Mouse (Mus musculus) adrenal gland, adult 18-20 months (tissue): ENCODE results near the gene Sptb. TPM values are rescaled to one million over a fixed set of nuclear protein-coding genes. Genes with fewer than 3 reads are reported as not detected.
A peak's percentile ranks its signal among the peaks of the same experiment; 100 is the strongest.

Experiments
- DNase-seq, 2 experiments: peaks; one replicate each; pipeline ENCODE4 v3.0.0; 2021 to 2022; ENCODE audit warnings: low spot score in 2 of 2
- total RNA-seq, 2 experiments: library from RNA; stranded (reverse); gene quantifications; 1 replicate in 1 of 2; 2 replicates in 1 of 2; pipeline ENCODE4 v1.2.3; 2021

The Sptb gene
- total RNA-seq, 2 experiments from 2014 or later, result 9.8 to 51.4 TPM

GRCm38 (mm10) chr12:76608997-76609565, 101.3 kb downstream of the Sptb start:
- DNase-seq, result no peak

- no peak for DNase-seq
Measured at GRCm38 (mm10) chr12:76608241-76608640, 102.1 kb downstream of the Sptb start.

- DNase-seq, result no peak
Measured at GRCm38 (mm10) chr12:76605837-76606236, 104.5 kb downstream of the Sptb start.

DNA sequence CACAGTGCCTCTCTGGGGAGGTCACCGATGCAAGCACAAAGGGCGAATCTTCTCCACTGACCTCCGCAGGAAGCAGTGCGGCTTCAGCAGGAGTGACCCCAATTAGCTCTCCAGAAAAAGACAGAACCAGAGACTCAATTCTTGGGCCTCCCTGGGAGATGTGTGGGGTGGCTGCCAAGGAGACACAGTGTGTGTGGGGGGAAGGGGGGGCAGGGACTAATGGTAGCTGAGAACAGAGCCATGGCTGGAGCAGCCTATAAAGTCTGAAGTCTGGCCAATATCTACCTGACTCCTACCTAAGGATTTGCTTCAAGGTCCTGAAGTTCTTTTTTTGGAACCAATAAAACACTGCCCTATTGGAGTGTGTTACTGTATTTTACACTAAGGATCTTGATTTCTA, 105.8 kb downstream of the Sptb start:
- no peak for DNase-seq

DNA sequence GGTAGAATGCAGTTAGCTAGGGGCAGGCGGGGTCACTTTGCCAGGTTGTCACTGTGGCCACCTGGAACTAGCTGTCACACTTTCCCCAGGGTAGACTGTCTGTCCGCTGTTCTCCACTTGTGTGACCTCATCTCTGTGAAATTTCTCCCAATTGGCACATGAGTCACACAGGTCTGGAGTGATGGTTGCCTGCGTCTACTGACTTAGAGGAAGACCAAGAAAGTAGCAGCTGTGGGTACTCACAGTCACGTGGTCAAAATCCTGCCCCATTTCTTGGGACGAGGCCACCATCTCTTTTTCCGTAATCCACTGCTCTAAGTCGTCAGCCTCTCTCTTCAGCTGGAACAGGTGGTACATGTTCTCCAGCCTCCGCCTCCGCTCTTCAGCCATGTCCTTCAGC, 106.6 kb downstream of the Sptb start:
- no peak for DNase-seq

GRCm38 (mm10) chr12:76598196-76598928, 112.0 kb downstream of the Sptb start:
- no peak for DNase-seq

DNA sequence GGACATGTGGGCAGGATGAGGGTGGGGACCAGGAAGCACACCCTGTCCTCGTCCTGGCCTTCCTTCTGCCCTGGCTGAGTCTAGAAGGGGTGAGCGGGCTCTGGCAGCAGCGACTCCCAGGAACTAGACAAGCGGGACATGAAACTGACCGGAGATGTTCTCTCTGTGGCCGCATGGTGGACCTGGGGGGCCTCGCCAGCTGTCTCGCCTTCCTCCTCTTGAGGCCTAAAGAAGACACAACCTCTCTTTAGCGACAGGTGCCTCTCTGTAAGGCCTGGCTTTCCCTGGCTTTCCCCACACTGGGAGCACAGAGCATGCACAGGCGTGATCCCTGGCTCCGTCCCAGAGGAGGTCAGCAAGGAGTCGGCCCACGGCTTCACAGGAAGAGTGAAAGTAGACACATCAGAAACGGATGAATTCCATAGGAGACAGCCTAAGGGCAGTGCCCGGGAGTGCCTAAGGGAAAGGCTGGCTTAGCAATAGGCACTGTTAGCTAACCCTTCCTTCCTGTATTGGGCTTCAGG, 112.7 kb downstream of the Sptb start:
- DNase-seq, result no peak

DNA sequence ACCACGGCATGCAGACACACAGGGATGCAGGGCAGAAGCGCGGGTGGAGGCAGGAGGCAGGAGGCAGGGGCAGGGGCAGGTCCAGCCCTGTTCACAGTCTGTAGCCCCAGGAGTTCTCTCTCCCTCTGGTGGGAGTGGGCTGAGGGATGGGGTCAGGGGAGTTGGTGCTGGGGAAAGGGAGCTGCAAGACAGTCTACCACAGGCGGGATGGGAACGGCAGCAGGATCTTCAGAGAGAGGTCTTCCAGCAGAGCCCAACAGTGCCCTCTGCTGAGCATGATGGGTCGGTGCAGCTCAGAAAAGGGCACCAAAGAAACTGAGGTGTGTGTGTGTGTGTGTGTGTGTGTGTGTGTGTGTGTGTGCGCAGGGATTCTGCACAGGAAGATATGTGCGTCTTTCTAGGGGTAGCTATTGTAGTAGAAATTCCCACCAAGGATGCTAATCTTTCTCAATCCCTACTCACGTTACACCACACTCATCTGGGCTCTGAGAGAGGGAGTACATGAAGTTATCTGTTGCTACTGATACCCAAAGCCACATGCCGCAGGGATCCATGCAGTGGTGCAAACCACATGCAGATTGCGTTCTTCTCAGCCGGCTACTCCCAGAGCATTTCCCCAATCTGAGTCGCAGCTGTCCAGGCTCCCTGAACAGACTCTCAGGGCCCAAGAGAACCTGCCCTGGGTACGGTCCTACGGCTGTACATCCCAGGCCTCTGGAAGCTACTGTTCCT, 113.9 kb downstream of the Sptb start:
- DNase-seq, result peak; percentile 65 to 69

DNA sequence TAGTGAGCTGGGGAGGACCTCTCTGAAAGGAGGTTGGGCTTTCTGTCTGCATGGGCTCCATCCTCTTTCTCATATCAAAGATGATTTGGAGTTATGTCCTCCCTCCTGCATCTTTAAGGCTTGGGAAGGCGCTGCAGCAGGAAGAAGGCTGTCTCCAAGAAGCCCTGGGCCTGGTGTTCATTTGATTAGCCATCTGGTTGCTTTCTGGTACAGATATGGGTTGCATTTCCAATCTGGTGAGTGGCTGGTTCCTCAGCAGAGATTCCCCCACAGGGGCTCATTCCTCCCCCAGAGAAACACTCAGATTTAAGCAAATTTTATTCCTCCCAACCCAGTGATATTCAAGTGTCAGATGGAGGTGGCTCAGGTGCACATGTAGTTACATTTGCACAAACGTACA, 114.5 kb downstream of the Sptb start:
- DNase-seq, result no peak

- DNase-seq, result no peak
Measured at GRCm38 (mm10) chr12:76594556-76594955, 115.8 kb downstream of the Sptb start.

DNA sequence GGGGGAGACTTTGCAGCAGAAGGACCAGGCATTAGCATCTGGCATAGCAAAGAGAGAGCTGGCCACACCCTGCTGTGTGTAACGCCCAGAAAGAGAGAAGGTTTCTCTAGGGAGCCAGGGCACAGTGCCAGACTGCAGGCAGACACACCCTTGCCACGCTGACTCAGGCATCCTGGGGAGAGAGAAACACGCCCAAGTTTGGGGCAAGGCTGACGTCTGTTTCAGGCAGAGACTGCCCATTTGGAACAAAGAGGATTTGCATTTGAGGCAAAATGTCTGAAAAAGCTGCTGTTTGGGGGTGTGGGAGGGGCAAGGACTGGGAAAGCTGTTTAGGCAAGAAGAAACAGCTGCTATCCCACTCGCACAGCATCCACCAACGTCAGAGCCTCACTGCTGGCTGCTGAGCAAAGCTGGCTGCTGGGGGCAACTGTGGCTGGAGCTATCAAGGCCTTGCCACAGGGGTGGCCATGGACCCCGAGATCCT, 116.5 kb downstream of the Sptb start:
- DNase-seq, result peak; percentile 65 to 73

DNA sequence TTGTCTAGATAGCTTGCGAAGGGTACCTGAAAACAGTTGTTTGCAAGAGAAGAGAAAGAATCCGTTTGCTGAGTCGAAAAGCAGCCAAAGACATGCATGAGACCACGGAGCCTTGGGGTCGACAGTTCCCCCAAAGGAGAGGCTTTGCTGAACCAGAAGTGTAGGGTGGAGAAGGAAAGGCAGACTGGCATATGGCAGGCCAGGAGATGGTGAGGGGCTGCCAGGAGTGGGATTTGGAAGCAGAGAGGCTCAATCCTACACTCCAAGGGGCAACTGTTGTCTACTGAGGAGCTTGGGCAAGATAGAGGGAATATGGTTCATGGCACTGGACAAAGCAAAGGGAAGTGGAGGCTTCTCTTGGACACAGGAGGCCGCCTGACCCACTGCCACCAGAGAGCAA, 117.1 kb downstream of the Sptb start:
- DNase-seq, result no peak

GRCm38 (mm10) chr12:76592213-76592612, 118.1 kb downstream of the Sptb start:
- peak; percentile 48 to 50 for DNase-seq

DNA sequence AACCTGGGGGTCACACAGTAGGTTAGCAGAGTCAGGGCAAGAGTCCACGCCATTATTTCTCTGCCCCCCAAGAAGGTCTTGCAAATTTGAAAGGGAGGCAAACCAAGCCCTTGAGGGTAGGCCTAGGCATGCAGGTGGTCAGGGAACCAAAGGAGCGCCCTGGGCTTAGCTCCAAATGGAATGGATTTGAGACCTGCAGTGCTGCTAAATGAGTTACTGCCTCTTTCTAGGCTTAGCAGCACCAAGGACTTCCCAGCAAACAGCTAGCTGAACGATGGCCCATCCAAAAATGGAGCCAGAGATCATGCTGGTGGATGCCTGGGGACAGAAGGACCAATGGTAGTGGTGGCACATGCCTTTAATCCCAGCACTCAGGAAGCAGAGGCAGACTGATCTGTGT, 119.3 kb downstream of the Sptb start:
- DNase-seq, result no peak

GRCm38 (mm10) chr12:76589531-76589930, 120.8 kb downstream of the Sptb start:
- no peak for DNase-seq

- no peak for DNase-seq
Measured at GRCm38 (mm10) chr12:76587357-76587756, 123.0 kb downstream of the Sptb start.

- no peak for DNase-seq
Measured at GRCm38 (mm10) chr12:76585028-76585427, 125.3 kb downstream of the Sptb start.

DNA sequence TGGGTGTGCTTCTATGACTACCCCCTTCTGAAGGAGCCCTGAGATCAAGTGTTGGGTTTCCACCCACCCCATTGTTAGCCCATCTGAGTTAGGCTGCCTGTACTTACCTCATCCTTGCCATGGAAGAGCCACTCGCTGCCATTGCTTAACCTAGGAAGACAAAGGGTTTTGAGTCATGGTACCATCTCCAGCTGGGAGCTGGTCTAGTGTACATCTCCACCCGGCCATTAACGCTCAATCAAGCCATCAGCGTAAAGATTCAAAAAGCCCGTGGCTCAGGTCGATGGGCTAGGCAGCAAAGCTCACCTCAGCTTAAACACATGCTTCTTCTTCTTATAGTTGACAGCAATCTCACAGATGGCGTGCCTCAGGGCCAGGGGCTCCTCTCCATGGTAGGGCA, 126.9 kb downstream of the Sptb start:
- no peak for DNase-seq

DNA sequence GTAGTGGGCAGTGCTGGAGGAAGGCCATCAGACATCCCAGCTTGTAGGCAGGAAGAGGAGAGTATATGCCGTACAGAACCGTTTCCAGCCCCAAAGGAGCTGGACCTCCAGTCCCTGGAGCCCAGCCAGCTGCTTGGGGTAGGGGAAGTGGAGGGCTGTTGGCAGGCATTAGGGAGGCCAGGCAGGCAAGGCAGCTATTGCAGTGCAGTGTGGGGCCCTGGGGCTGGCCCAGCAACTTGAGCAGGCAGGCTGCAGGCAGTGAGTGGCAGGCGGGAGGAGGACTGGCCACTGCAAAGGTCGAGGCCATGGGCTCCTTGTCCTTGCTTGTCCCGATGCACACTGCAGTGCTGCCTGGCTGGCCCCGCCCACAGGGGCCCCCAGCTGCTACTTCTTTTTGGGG, 127.5 kb downstream of the Sptb start:
- peak; percentile 37 to 46 for DNase-seq

- no peak for DNase-seq
Measured at GRCm38 (mm10) chr12:76582139-76582538, 128.2 kb downstream of the Sptb start.

DNA sequence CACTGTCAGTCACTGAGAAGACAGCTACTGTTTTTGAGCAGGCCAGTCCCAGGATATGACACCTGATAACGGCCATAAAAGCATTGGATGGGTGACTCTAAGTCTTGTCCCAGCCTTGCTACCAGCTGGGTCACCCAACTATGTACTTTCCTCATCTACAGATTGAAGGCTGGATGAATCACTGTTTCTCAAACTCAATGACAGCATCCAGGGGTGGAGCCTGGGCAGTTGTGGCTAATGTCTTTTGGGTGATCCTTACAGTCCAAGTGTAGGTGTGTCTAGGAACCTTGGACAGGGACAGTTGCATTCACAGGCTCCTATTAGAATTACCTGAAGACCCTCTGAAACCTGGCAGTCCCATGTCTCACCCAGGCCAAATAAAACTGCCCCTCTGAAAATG, 130.5 kb downstream of the Sptb start:
- DNase-seq, result no peak

DNA sequence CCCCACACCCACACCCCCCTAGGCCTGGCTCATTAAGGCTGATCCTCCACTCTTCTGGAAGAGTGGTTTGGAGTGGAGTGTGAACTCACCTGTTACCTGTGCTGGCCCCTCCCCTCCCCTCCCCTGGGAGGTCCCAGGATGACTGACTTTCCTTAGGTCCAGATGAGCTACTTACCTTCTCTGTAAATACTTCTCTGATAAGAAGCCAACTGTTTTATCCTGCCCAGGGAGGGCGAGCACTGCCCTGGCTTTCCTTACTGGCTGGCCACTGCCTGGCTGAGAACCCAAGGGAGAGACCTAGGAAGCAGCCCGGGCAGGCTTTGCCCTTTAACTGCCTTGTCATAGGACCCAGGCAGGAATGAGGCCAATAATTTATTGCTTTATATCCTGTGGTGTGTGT, 131.9 kb downstream of the Sptb start:
- no peak for DNase-seq
